ENCODE assay signal across 17 mouse cellular contexts in genomic region chr13:91640219-91640618, GRCm38 (mm10).
"Had no signal": no experiment of that assay in that cellular context is flagged by ENCODE, and none has a peak within 500 bp of the region (broad histone marks: within the 10 kb centered on the region; RNA-seq: fewer than 3 reads in every experiment).

No protein-coding gene starts in this region.

- H3K9me3 ChIP-seq: intestine, embryonic 15.5 days; liver, embryonic 13.5 days; neural tube, embryonic 12.5 days; stomach, embryonic 15.5 days had no signal

- H3K36me3 ChIP-seq: intestine, embryonic 15.5 days; liver, embryonic 13.5 days; neural tube, embryonic 12.5 days; stomach, embryonic 15.5 days had no signal

- H3K4me2 ChIP-seq: intestine, embryonic 15.5 days; liver, embryonic 13.5 days; neural tube, embryonic 12.5 days; stomach, embryonic 15.5 days had no signal

- ATAC-seq: intestine, embryonic 15.5 days; liver, postnatal 0 days had no signal

- H3K27me3 ChIP-seq: intestine, embryonic 15.5 days; liver, embryonic 13.5 days; neural tube, embryonic 12.5 days; stomach, embryonic 15.5 days had no signal

- H3K27ac ChIP-seq: intestine, embryonic 15.5 days; layer of hippocampus, adult 2 months; liver, embryonic 13.5 days; neural tube, embryonic 12.5 days; stomach, embryonic 15.5 days had no signal

- H3K4me1 ChIP-seq: intestine, embryonic 15.5 days; neural tube, embryonic 12.5 days; stomach, embryonic 15.5 days had no signal

- H3K4me3 ChIP-seq: intestine, embryonic 15.5 days; layer of hippocampus, adult 2 months; liver, embryonic 13.5 days; neural tube, embryonic 12.5 days; stomach, embryonic 15.5 days had no signal

- DNase-seq: kidney, adult 18-20 months; kidney, postnatal 10 days; kidney, postnatal 4 days; left cerebral cortex, postnatal 4 days; liver; liver, embryonic 13.5 days; liver, postnatal 0 days; lung, postnatal 14 days; midbrain, embryonic 14.5 days; right cerebral cortex, postnatal 4 days; spleen, adult 18-20 months; thymus, adult 2 months; thymus, postnatal 25 days had no signal

- H3K9ac ChIP-seq: intestine, embryonic 15.5 days; liver, embryonic 13.5 days; liver, postnatal 0 days; neural tube, embryonic 12.5 days; stomach, embryonic 15.5 days had no signal
